Mouse (Mus musculus) testis, postnatal 10 days (tissue): ENCODE measurements around the gene Arhgef18.
A peak's percentile ranks its signal among the peaks of the same experiment; 100 is the strongest.

Experiments
- DNase-seq: peaks from one replicate; pipeline ENCODE4 v3.0.0; 2021; ENCODE audit warnings: low spot score

Arhgef18 gene

GRCm38 (mm10) chr8:3392771-3393710 lies at the start of gene Arhgef18:
Arhgef18 (plus strand) TSS chr8:3393006.
- DNase-seq, result peak; percentile 91

GRCm38 (mm10) chr8:3345337-3345736 lies 47.5 kb upstream of the Arhgef18 start:
- no peak for DNase-seq

GRCm38 (mm10) chr8:3346691-3347413 lies 46.0 kb upstream of the Arhgef18 start:
- no peak for DNase-seq

GRCm38 (mm10) chr8:3348142-3348823 lies 44.5 kb upstream of the Arhgef18 start:
- DNase-seq, result no peak

- no peak for DNase-seq
These were observed 42.1 kb upstream of the Arhgef18 start for GRCm38 (mm10) chr8:3350747-3351146.

GRCm38 (mm10) chr8:3352715-3353114 lies 40.1 kb upstream of the Arhgef18 start:
- no peak for DNase-seq

- no peak for DNase-seq
These were observed 39.5 kb upstream of the Arhgef18 start, which contains the start of gene A430078G23Rik for GRCm38 (mm10) chr8:3353189-3353810. A430078G23Rik (plus strand) TSS chr8:3353415.

GRCm38 (mm10) chr8:3353811-3354442 lies 38.9 kb upstream of the Arhgef18 start:
- DNase-seq, result no peak

GRCm38 (mm10) chr8:3354443-3354812 lies 38.4 kb upstream of the Arhgef18 start:
- DNase-seq, result no peak

GRCm38 (mm10) chr8:3355586-3355985 lies 37.2 kb upstream of the Arhgef18 start:
- DNase-seq, result no peak

GRCm38 (mm10) chr8:3358060-3358459 lies 34.7 kb upstream of the Arhgef18 start:
- peak; percentile 97 for DNase-seq

- no peak for DNase-seq
These were observed 25.7 kb upstream of the Arhgef18 start for GRCm38 (mm10) chr8:3367086-3367485.

GRCm38 (mm10) chr8:3368091-3368490 lies 24.7 kb upstream of the Arhgef18 start:
- DNase-seq, result no peak

GRCm38 (mm10) chr8:3375748-3376147 lies 17.1 kb upstream of the Arhgef18 start:
- no peak for DNase-seq

- peak; percentile 63 for DNase-seq
These were observed 16.0 kb upstream of the Arhgef18 start for GRCm38 (mm10) chr8:3376641-3377274.

GRCm38 (mm10) chr8:3387286-3387685 lies 5.5 kb upstream of the Arhgef18 start:
- peak; percentile 88 for DNase-seq

GRCm38 (mm10) chr8:3388591-3389338 lies 4.0 kb upstream of the Arhgef18 start:
- DNase-seq, result no peak

GRCm38 (mm10) chr8:3389506-3389905 lies 3.3 kb upstream of the Arhgef18 start:
- no peak for DNase-seq

GRCm38 (mm10) chr8:3392293-3392692 lies 513 bp upstream of the Arhgef18 start:
- no peak for DNase-seq

- DNase-seq, result peak; percentile 63
These were observed 1.8 kb downstream of the Arhgef18 start for GRCm38 (mm10) chr8:3394600-3394999.
